Mouse (Mus musculus) liver, embryonic 13.5 days (tissue): ENCODE data around the gene Cox6b1. TPM values are rescaled to one million over a fixed set of nuclear protein-coding genes. Genes with fewer than 3 reads are reported as not detected.

Experiments
- ATAC-seq: fragments of 200-750 bp; cut with Nextera tagmentation; 2 replicates; pipeline ENCODE4 v1.8.0; 2017; ENCODE audit warnings: low read depth, mild to moderate bottlenecking, moderate number of reproducible peaks, moderate library complexity
- DNase-seq: peaks from one replicate; pipeline ENCODE4 v3.0.0; 2022
- H3K27ac ChIP-seq: fragments of 300-500 bp; sonication (generic); 2 replicates; pipeline ENCODE4 v1.5.1; 2015; ENCODE audit warnings: moderate library complexity, mild to moderate bottlenecking, inconsistent platforms
- H3K27me3 ChIP-seq: fragments of 300-500 bp; sonication (generic); 2 replicates; pipeline ENCODE4 v1.6.1; 2015; ENCODE audit warnings: mild to moderate bottlenecking, inconsistent platforms
- H3K36me3 ChIP-seq: fragments of 300-500 bp; sonication (generic); 2 replicates; pipeline ENCODE4 v1.6.1; 2015; ENCODE audit warnings: mild to moderate bottlenecking, inconsistent platforms
- H3K4me1 ChIP-seq: fragments of 300-500 bp; sonication (generic); replicated peaks from 2 replicates; pipeline ENCODE4 v1.6.1; 2015; ENCODE audit warnings: inconsistent platforms
- H3K4me2 ChIP-seq: fragments of 300-500 bp; sonication (generic); 2 replicates; pipeline ENCODE4 v1.6.1; 2015; ENCODE audit warnings: inconsistent platforms, mild to moderate bottlenecking, moderate library complexity
- H3K4me3 ChIP-seq: fragments of 300-500 bp; sonication (generic); replicated peaks from 2 replicates; pipeline ENCODE4 v1.5.1; 2015; ENCODE audit warnings: mild to moderate bottlenecking, inconsistent platforms
- H3K9ac ChIP-seq: fragments of 300-500 bp; sonication (generic); 2 replicates; pipeline ENCODE4 v1.6.1; 2015; ENCODE audit warnings: mild to moderate bottlenecking, inconsistent platforms
- H3K9me3 ChIP-seq: fragments of 300-500 bp; sonication (generic); replicated peaks from 2 replicates; pipeline ENCODE4 v1.6.1; 2016; ENCODE audit warnings: inconsistent platforms
- WGBS: fragments of 180-500 bp; shearing (Covaris S2); methylation state at CpG from one replicate; pipeline ENCODE4 v1.1.7; 2015; ENCODE audit not compliant: insufficient replicate concordance; 5-methylcytosine and 5-hydroxymethylcytosine counted together
- microRNA-seq: library from miRNA; unstranded; fragments of <30 nt; microRNA quantifications from one replicate; pipeline ENCODE4, GENCODE M21; 2016
- polyA plus RNA-seq: library from polyadenylated mRNA; unstranded; fragments of >200 nt; fragmentation: Nextera tagmentation; extraction: Ambion mirVana; gene quantifications from 2 replicates; pipeline ENCODE4 v1.2.1, GENCODE M21; 2015

Cox6b1 gene
- polyA plus RNA-seq, 1 experiment from 2014 or later = 705 TPM

DNA sequence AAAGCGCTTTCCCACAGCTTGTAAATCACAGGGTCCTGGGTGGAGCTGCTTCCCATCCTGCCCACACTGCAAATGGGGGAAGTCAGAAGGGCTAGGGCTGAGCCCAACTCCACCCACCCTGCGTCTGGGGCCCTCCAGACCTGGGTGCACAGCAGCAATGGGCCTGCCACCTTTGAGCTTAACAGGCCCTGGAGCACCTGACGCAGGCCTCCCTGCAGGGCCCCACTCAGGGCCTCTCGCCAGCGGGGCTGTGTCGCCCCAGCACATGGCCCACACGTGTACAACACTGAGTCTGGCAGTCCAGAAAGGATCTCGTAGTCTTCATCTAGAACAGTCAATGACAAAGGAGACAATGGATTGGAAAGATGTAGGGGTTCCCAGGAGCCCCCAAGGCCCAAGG is 46.0 kb downstream of the Cox6b1 start:
- H3K4me3 ChIP-seq = no peak overlapping the region
- H3K4me1 ChIP-seq = no peaks in the 10 kb centered on the region
- no peak overlapping the region for H3K27ac ChIP-seq
- no peaks in the 10 kb centered on the region for H3K27me3 ChIP-seq
- no peak overlapping the region for H3K4me2 ChIP-seq
- ATAC-seq = no peak
- peaks cover 100% of the 10 kb centered on the region for H3K36me3 ChIP-seq
- H3K9me3 ChIP-seq = no peaks in the 10 kb centered on the region
- no peak for DNase-seq
- WGBS = 78% methylated on average over 8 of the region's 8 CpGs
- no peak overlapping the region for H3K9ac ChIP-seq

- Histone ChIP-seq H3K27ac (no peak overlapping the region), H3K36me3 (peaks cover 97% of the 10 kb centered on the region), H3K4me1 (peaks cover 20% of the 10 kb centered on the region), H3K9me3 (no peaks in the 10 kb centered on the region), H3K4me2 (no peak overlapping the region), H3K4me3 (no peak overlapping the region), H3K27me3 (no peaks in the 10 kb centered on the region), H3K9ac (peak overlapping the region; percentile 26; the same call in 1 of the 2 replicates)
- WGBS = 68% methylated on average over 2 of the region's 2 CpGs
- ATAC-seq (no peak), DNase-seq (no peak)
These were observed 53.0 kb downstream of the Cox6b1 start for GRCm38 (mm10) chr7:30572969-30573368.

DNA sequence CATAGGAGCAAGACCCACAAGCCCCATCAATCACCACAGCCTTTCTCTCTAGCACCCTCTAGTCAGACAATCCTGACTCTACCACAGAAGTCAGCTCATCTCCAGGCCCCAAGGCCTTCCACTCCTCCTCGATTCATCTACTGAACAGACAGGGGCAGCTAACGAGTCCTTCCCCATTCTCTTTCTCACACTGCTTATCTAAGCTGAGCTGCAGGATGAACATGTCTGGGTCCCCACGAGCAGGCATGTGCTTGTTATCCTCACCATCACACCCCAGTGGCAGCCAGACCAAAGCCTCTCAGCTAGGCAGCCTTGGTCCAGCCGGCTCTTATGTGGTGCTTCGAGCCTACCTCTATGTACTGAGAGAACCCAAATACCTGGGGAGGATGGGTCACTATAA is 53.6 kb downstream of the Cox6b1 start:
- 53% methylated on average over 5 of the region's 5 CpGs for WGBS
- no peaks in the 10 kb centered on the region for H3K27me3 ChIP-seq
- peak; percentile 32 for ATAC-seq

DNA sequence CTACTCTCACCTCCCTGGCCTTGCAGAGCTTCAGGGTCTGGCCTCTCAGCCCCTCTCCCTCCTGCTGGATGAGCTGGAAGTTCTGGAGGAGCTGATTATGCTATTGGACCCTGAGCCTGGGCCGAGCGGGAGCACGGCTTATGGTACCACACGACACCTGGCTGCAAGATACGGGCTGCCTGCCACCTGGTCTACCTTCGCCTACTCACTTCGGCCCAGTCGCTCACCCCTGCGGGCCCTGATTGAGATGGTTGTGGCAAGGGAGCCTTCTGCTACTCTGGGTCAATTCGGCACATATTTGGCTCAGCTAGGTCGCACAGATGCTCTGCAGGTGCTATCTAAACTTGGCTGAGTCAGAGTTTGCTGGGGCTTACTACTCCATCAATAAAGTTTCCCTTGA is 58.4 kb downstream of the Cox6b1 start:
- no peaks in the 10 kb centered on the region for H3K9me3 ChIP-seq

More for the DNA sequence above, 53.6 kb downstream of the Cox6b1 start:
- Histone ChIP-seq H3K9ac (no peak overlapping the region), H3K4me3 (no peak overlapping the region), H3K4me1 (peaks cover 20% of the 10 kb centered on the region), H3K9me3 (no peaks in the 10 kb centered on the region), H3K27ac (no peak overlapping the region), H3K4me2 (no peak overlapping the region), H3K36me3 (peaks cover 95% of the 10 kb centered on the region)
- DNase-seq = no peak

More for the DNA sequence above, 58.4 kb downstream of the Cox6b1 start:
- H3K27me3 ChIP-seq = no peaks in the 10 kb centered on the region
- 87% methylated on average over 11 of the region's 11 CpGs for WGBS
- no peak overlapping the region for H3K4me2 ChIP-seq
- peaks cover 73% of the 10 kb centered on the region for H3K36me3 ChIP-seq
- peaks cover 20% of the 10 kb centered on the region for H3K4me1 ChIP-seq
- H3K9ac ChIP-seq = no peak overlapping the region
- no peak overlapping the region for H3K27ac ChIP-seq
- no peak for DNase-seq
- ATAC-seq = no peak
- no peak overlapping the region for H3K4me3 ChIP-seq

Small RNAs within 50 kb of the gene (microRNA-seq; reads per million reads assigned to microRNA genes)
- gene Mir3569 = not detected

Other genes starting within 250 kb of the Cox6b1 start
- gene Tyrobp, start 212.4 kb downstream of the Cox6b1 start, polyA plus RNA-seq = 65.8 and 80.0 TPM in 2 replicates
- 2.7 and 4.0 TPM in 2 replicates for gene Hcst, start 206.3 kb downstream of the Cox6b1 start, polyA plus RNA-seq
- gene Nfkbid, start 204.4 kb downstream of the Cox6b1 start, polyA plus RNA-seq = 1.2 TPM in 2 replicates
- gene Aplp1, start 180.6 kb downstream of the Cox6b1 start, polyA plus RNA-seq = 4.6 and 4.7 TPM in 2 replicates
- gene Kirrel2, start 168.5 kb downstream of the Cox6b1 start, polyA plus RNA-seq = 0.16 and 0.20 TPM in 2 replicates
- 0.13 and 0.17 TPM in 2 replicates for gene Nphs1, start 167.8 kb downstream of the Cox6b1 start, polyA plus RNA-seq
- gene Prodh2, start 132.5 kb downstream of the Cox6b1 start, polyA plus RNA-seq = 28.1 and 28.6 TPM in 2 replicates
- 2.0 and 2.3 TPM in 2 replicates for gene Arhgap33, start 91.1 kb downstream of the Cox6b1 start, polyA plus RNA-seq
- 4.4 and 4.6 TPM in 2 replicates for gene Hspb6, start 74.0 kb downstream of the Cox6b1 start, polyA plus RNA-seq
- 1.8 and 2.3 TPM in 2 replicates for gene Proser3, start 73.9 kb downstream of the Cox6b1 start, polyA plus RNA-seq
- 25.3 and 31.9 TPM in 2 replicates for gene Lin37, start 66.3 kb downstream of the Cox6b1 start, polyA plus RNA-seq
- gene U2af1l4, start 62.9 kb downstream of the Cox6b1 start, polyA plus RNA-seq = 49.4 TPM in 2 replicates
- gene Gm49396, start 62.8 kb downstream of the Cox6b1 start, polyA plus RNA-seq = 3.4 and 3.8 TPM in 2 replicates
- gene Psenen, start 62.5 kb downstream of the Cox6b1 start, polyA plus RNA-seq = 80.1 and 81.3 TPM in 2 replicates
- gene Igflr1, start 60.7 kb downstream of the Cox6b1 start, polyA plus RNA-seq = 1.6 and 2.1 TPM in 2 replicates
- gene Kmt2b, start 37.4 kb downstream of the Cox6b1 start, polyA plus RNA-seq = 2.8 and 3.8 TPM in 2 replicates
- gene Zbtb32, start 27.2 kb downstream of the Cox6b1 start, polyA plus RNA-seq = 0.09 and 0.20 TPM in 2 replicates
- gene Upk1a, start 13.3 kb downstream of the Cox6b1 start, polyA plus RNA-seq = 0.09 and 0.50 TPM in 2 replicates
- 0.09 TPM in 1 of 2 replicates, not detected in the other for gene Etv2, start 9.7 kb upstream of the Cox6b1 start, polyA plus RNA-seq
- gene Rbm42, start 24.2 kb upstream of the Cox6b1 start, polyA plus RNA-seq = 58.0 and 59.4 TPM in 2 replicates
- gene Haus5, start 38.8 kb upstream of the Cox6b1 start, polyA plus RNA-seq = 38.2 and 38.7 TPM in 2 replicates
- not detected in 2 replicates for gene Pmis2, start 45.5 kb upstream of the Cox6b1 start, polyA plus RNA-seq
- gene 2200002J24Rik, start 72.8 kb upstream of the Cox6b1 start, polyA plus RNA-seq = 0.34 and 0.37 TPM in 2 replicates
- 1.1 and 1.7 TPM in 2 replicates for gene Atp4a, start 86.1 kb upstream of the Cox6b1 start, polyA plus RNA-seq
- 108 and 121 TPM in 2 replicates for gene Tmem147, start 103.4 kb upstream of the Cox6b1 start, polyA plus RNA-seq
- not detected in 2 replicates for gene Gapdhs, start 117.5 kb upstream of the Cox6b1 start, polyA plus RNA-seq
- 0.08 and 0.22 TPM in 2 replicates for gene Sbsn, start 125.3 kb upstream of the Cox6b1 start, polyA plus RNA-seq
- gene Dmkn, start 137.6 kb upstream of the Cox6b1 start, polyA plus RNA-seq = 0.17 TPM in 1 of 2 replicates, not detected in the other
- 0.27 TPM in 1 of 2 replicates, not detected in the other for gene Krtdap, start 161.7 kb upstream of the Cox6b1 start, polyA plus RNA-seq
- 0.35 and 0.46 TPM in 2 replicates for gene Ffar2, start 197.6 kb upstream of the Cox6b1 start, polyA plus RNA-seq
- gene Ffar3, start 230.0 kb upstream of the Cox6b1 start, polyA plus RNA-seq = not detected in 2 replicates
- gene Ffar1, start 235.4 kb upstream of the Cox6b1 start, polyA plus RNA-seq = not detected in 2 replicates